Mouse (Mus musculus): ENCODE results near the gene Dusp28.

Dusp28 gene

DNA sequence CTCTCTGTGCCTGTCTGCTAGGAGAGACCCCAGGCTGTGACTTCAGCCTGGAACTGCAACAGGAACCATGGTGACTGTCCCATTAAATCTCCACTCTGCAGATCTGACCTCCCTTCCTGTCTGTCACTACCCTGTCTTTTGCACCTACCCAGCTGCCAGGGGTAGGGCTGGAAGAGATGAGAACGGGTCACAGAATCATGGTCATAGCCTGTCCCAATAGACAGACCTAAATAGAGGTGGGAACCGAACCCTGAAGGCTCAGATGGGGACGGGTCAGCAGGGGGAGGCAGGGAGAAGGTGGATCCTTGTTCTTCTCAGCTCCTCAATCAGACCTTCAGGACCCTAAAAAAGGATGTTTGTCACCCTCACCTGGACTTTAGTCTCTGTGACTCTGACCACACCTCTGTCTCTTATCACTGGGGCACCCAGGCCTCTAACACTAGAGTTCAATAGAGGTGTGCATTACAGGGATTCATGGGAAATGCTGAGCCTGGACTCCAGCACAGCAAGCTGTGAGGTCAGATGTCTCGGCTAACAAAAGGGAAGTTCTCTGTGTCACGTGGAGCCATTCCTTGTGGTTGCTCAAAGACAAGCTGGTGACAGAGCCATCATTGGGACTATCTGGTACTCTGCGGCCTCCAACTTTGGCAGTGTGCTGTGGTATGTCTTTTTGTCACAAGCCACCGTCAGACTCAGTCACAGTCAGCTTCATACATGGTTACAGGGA is 13.9 kb downstream of the Dusp28 start:
- Histone ChIP-seq H3K4me1 (replicated peaks; ENCODE audit: low read depth, low read length) (peaks cover 44% of the 10 kb centered on the region), H3K36me3 (ENCODE audit: insufficient read depth, low read length) (peaks cover 41% of the 10 kb centered on the region), H3K9me3 (ENCODE audit: low read length) (no peaks in the 10 kb centered on the region), H3K4me3 (replicated peaks; ENCODE audit: low read length) (0 out of 2 replicates have a peak overlapping the region, but pooled peaks have one; percentile 74), H3K27me3 (ENCODE audit: insufficient read depth, low read length) (peaks cover 15% of the 10 kb centered on the region)
- no peak for TF ChIP-seq NANOG (IDR thresholded peaks at IDR 0.05; ENCODE audit: borderline replicate concordance, low read length)
- no peak for TF ChIP-seq POU5F1 (IDR thresholded peaks at IDR 0.05; ENCODE audit: borderline replicate concordance, low read length)
- TF ChIP-seq CTCF (conservative IDR thresholded peaks at IDR 0.05; ENCODE audit: low read length): no peak

DNA sequence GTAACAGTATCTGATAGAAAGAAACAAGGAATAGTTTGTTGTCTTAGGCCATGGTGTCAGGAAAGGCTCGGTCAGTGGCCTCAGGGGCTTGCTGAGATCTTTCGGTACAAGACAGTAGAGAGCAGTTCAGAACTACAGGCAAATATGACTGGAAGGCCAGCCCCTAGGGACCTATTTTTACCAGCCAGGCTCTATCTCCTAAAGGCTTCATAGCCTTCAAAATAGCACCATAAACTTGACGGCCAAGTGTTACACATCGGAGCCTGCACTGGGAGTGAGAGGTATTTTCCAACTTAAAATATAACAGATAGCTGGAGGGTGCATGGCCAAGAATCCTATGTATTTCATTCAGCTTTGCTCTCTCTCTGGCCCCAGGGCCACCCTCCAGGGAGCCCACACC is 14.7 kb downstream of the Dusp28 start:
- Histone ChIP-seq H3K27me3 (ENCODE audit: insufficient read depth, low read length) (peaks cover 15% of the 10 kb centered on the region), H3K4me1 (replicated peaks; ENCODE audit: low read depth, low read length) (peaks cover 44% of the 10 kb centered on the region), H3K9me3 (ENCODE audit: low read length) (no peaks in the 10 kb centered on the region), H3K4me3 (replicated peaks; ENCODE audit: low read length) (no peak overlapping the region), H3K36me3 (ENCODE audit: insufficient read depth, low read length) (peaks cover 32% of the 10 kb centered on the region)
- no peak for TF ChIP-seq CTCF (conservative IDR thresholded peaks at IDR 0.05; ENCODE audit: low read length)
- no peak for TF ChIP-seq NANOG (IDR thresholded peaks at IDR 0.05; ENCODE audit: borderline replicate concordance, low read length)
- no peak for TF ChIP-seq POU5F1 (IDR thresholded peaks at IDR 0.05; ENCODE audit: borderline replicate concordance, low read length)

DNA sequence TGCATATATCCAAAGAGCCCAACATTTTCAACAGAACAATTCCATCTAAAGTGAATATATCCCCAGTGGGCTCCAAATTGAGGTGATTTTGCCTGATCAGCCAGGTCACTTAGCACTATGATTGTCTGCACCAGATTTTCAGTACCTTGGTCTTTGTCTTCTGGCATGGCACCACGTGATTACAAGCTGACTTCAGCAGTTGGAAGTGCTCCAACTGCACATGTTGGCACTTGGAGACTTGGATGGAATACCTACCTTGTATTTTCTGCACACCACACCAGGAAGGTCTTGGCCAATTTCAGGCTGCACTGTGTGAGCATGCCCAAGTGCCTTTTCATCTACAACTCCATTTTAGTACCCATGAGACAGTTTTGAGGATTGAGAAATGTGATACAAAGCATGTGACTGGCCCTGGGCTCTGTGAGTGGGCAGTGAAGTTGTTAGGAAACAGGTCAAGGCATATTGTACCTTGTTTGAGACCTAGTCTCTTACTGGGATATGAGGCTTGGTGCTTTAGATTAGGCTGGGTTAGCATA is 23.5 kb downstream of the Dusp28 start:
- Histone ChIP-seq H3K4me1 (replicated peaks; ENCODE audit: low read depth, low read length) (peaks cover 15% of the 10 kb centered on the region), H3K4me3 (replicated peaks; ENCODE audit: low read length) (no peak overlapping the region), H3K9me3 (ENCODE audit: low read length) (no peaks in the 10 kb centered on the region), H3K27me3 (ENCODE audit: insufficient read depth, low read length) (peaks cover 38% of the 10 kb centered on the region), H3K36me3 (ENCODE audit: insufficient read depth, low read length) (no peaks in the 10 kb centered on the region)
- TF ChIP-seq POU5F1 (IDR thresholded peaks at IDR 0.05; ENCODE audit: borderline replicate concordance, low read length) (no peak), CTCF (conservative IDR thresholded peaks at IDR 0.05; ENCODE audit: low read length) (no peak), NANOG (IDR thresholded peaks at IDR 0.05; ENCODE audit: borderline replicate concordance, low read length) (no peak)

GRCm38 (mm10) chr1:92933611-92934010 is 26.8 kb downstream of the Dusp28 start:
- Histone ChIP-seq H3K9me3 (ENCODE audit: low read length) (no peaks in the 10 kb centered on the region), H3K4me3 (replicated peaks; ENCODE audit: low read length) (peak overlapping the region; percentile 91), H3K36me3 (ENCODE audit: insufficient read depth, low read length) (peaks cover 17% of the 10 kb centered on the region), H3K4me1 (replicated peaks; ENCODE audit: low read depth, low read length) (peaks cover 27% of the 10 kb centered on the region), H3K27me3 (ENCODE audit: insufficient read depth, low read length) (peaks cover 42% of the 10 kb centered on the region)
- TF ChIP-seq CTCF (conservative IDR thresholded peaks at IDR 0.05; ENCODE audit: low read length): no peak
- TF ChIP-seq NANOG (IDR thresholded peaks at IDR 0.05; ENCODE audit: borderline replicate concordance, low read length): no peak
- no peak for TF ChIP-seq POU5F1 (IDR thresholded peaks at IDR 0.05; ENCODE audit: borderline replicate concordance, low read length)

- Histone ChIP-seq H3K9me3 (ENCODE audit: low read length) (no peaks in the 10 kb centered on the region), H3K4me1 (replicated peaks; ENCODE audit: low read depth, low read length) (peaks cover 27% of the 10 kb centered on the region), H3K4me3 (replicated peaks; ENCODE audit: low read length) (peak within 1 kb of the TSS; percentile 91), H3K36me3 (ENCODE audit: insufficient read depth, low read length) (peaks cover 24% of the 10 kb centered on the region), H3K27me3 (ENCODE audit: insufficient read depth, low read length) (peaks cover 35% of the 10 kb centered on the region)
- no peak for TF ChIP-seq CTCF (conservative IDR thresholded peaks at IDR 0.05; ENCODE audit: low read length)
- no peak for TF ChIP-seq POU5F1 (IDR thresholded peaks at IDR 0.05; ENCODE audit: borderline replicate concordance, low read length)
- TF ChIP-seq NANOG (IDR thresholded peaks at IDR 0.05; ENCODE audit: borderline replicate concordance, low read length): no peak
Measured at GRCm38 (mm10) chr1:92934182-92934827, 27.5 kb downstream of the Dusp28 start, which contains the start of gene Capn10. Gene Capn10 (plus strand): TSS chr1:92934376.

DNA sequence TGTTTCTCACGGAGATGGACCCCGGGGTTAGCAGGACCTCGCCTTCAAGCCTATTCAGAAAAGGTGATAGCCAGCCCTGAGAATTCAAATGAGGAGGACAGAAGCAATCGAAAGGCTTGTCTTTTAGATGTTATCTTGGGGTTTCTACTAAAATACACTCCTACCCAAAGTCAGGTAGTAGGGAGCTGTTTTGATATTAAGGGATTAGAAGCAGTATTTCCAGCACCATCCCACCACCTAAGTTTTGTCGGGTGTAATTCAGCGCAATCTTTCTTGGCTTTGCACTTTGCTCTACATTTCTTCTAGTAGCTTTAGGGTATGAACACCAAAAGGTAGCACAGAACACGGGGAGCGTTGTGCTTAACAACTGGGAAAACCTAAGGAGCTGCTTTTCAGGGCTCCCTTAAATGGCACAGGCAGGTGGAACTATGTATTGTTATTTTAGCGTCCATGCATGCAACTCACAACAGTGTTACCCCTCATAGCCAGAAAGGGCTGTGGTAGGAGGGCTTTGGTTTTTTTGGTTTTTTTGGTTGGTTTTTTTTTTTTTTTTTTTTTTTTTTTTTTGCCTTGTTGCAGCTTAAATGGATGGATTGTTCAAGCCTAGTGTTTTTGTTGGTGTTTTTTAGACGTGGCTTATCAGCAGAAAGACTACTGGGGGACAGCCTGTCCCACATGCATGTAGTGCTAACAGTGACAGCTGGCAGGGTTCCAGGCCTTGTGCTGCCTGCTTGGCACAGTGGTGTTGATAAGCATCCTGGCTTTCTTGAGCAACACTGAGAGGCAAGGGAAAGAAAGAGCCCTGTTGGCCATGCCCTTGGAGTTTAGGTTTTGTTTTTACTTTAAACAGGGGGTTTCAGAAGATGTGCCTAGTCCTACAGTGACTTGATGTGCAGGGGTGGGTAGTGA is 28.5 kb downstream of the Dusp28 start:
- Histone ChIP-seq H3K4me1 (replicated peaks; ENCODE audit: low read depth, low read length) (peaks cover 27% of the 10 kb centered on the region), H3K27me3 (ENCODE audit: insufficient read depth, low read length) (peaks cover 30% of the 10 kb centered on the region), H3K36me3 (ENCODE audit: insufficient read depth, low read length) (peaks cover 34% of the 10 kb centered on the region), H3K9me3 (ENCODE audit: low read length) (no peaks in the 10 kb centered on the region), H3K4me3 (replicated peaks; ENCODE audit: low read length) (peak overlapping the region; percentile 91)
- TF ChIP-seq NANOG (IDR thresholded peaks at IDR 0.05; ENCODE audit: borderline replicate concordance, low read length): no peak

- no peaks in the 10 kb centered on the region for H3K9me3 ChIP-seq (ENCODE audit: low read length)
- peaks cover 39% of the 10 kb centered on the region for H3K36me3 ChIP-seq (ENCODE audit: insufficient read depth, low read length)
- H3K4me1 ChIP-seq (replicated peaks; ENCODE audit: low read depth, low read length): peaks cover 27% of the 10 kb centered on the region
- TF ChIP-seq NANOG (IDR thresholded peaks at IDR 0.05; ENCODE audit: borderline replicate concordance, low read length) (no peak), POU5F1 (IDR thresholded peaks at IDR 0.05; ENCODE audit: borderline replicate concordance, low read length) (no peak), CTCF (conservative IDR thresholded peaks at IDR 0.05; ENCODE audit: low read length) (no peak)
- peaks cover 30% of the 10 kb centered on the region for H3K27me3 ChIP-seq (ENCODE audit: insufficient read depth, low read length)
- H3K4me3 ChIP-seq (replicated peaks; ENCODE audit: low read length): no peak overlapping the region
Measured at GRCm38 (mm10) chr1:92935977-92936376, 29.2 kb downstream of the Dusp28 start.

GRCm38 (mm10) chr1:92936467-92936866 is 29.7 kb downstream of the Dusp28 start:
- peaks cover 43% of the 10 kb centered on the region for H3K36me3 ChIP-seq (ENCODE audit: insufficient read depth, low read length)
- H3K9me3 ChIP-seq (ENCODE audit: low read length): no peaks in the 10 kb centered on the region
- TF ChIP-seq CTCF (conservative IDR thresholded peaks at IDR 0.05; ENCODE audit: low read length) (no peak), POU5F1 (IDR thresholded peaks at IDR 0.05; ENCODE audit: borderline replicate concordance, low read length) (no peak), NANOG (IDR thresholded peaks at IDR 0.05; ENCODE audit: borderline replicate concordance, low read length) (no peak)
- H3K4me1 ChIP-seq (replicated peaks; ENCODE audit: low read depth, low read length): peaks cover 27% of the 10 kb centered on the region
- peaks cover 30% of the 10 kb centered on the region for H3K27me3 ChIP-seq (ENCODE audit: insufficient read depth, low read length)
- no peak overlapping the region for H3K4me3 ChIP-seq (replicated peaks; ENCODE audit: low read length)
